In genomic region chr9:32250486-32250885, GRCm38 (mm10) we compare ENCODE assay signal across 25 mouse cellular contexts.
"Had no signal": no experiment of that assay in that cellular context is flagged by ENCODE, and none has a peak within 500 bp of the region (broad histone marks: within the 10 kb centered on the region; RNA-seq: fewer than 3 reads in every experiment).

No protein-coding gene starts in this region.

- H3K4me3 ChIP-seq: heart, embryonic 10.5 days; heart, embryonic 12.5 days; hindbrain, embryonic 13.5 days; hindbrain, embryonic 15.5 days; layer of hippocampus, adult 2 months; limb, embryonic 10.5 days; limb, embryonic 12.5 days; liver, embryonic 13.5 days; liver, embryonic 15.5 days had no signal

- H3K27ac ChIP-seq: heart, embryonic 10.5 days; hindbrain, embryonic 13.5 days; hindbrain, embryonic 15.5 days; hindbrain, postnatal 0 days; layer of hippocampus, adult 2 months; limb, embryonic 10.5 days; limb, embryonic 12.5 days; liver, embryonic 13.5 days; liver, embryonic 15.5 days had no signal

- H3K9ac ChIP-seq: heart, embryonic 12.5 days; hindbrain, embryonic 13.5 days; hindbrain, embryonic 15.5 days; limb, embryonic 12.5 days; liver, embryonic 13.5 days; liver, embryonic 15.5 days had no signal

- H3K27me3 ChIP-seq: heart, embryonic 12.5 days; hindbrain, embryonic 13.5 days; hindbrain, embryonic 15.5 days; limb, embryonic 12.5 days; liver, embryonic 13.5 days; liver, embryonic 15.5 days had no signal

- DNase-seq: gastrocnemius, postnatal 14 days; gastrocnemius, postnatal 36 days; heart, adult 18-20 months; heart, postnatal 10 days; kidney, adult 11 months; kidney, adult 2 months; kidney, adult 9 months; kidney, postnatal 10 days; kidney, postnatal 25 days; kidney, postnatal 4 days; layer of hippocampus, adult 9-11 months; layer of hippocampus, postnatal 36 days; liver; liver, embryonic 13.5 days had no signal

- H3K36me3 ChIP-seq: liver, embryonic 15.5 days had no signal

- ATAC-seq: hindbrain, postnatal 0 days; intestine, embryonic 16.5 days had no signal

- H3K9me3 ChIP-seq: heart, embryonic 10.5 days; heart, embryonic 12.5 days; hindbrain, embryonic 13.5 days; hindbrain, embryonic 15.5 days; limb, embryonic 10.5 days; limb, embryonic 12.5 days; liver, embryonic 13.5 days; liver, embryonic 15.5 days had no signal

- H3K4me2 ChIP-seq: heart, embryonic 12.5 days; hindbrain, embryonic 13.5 days; hindbrain, embryonic 15.5 days; limb, embryonic 12.5 days; liver, embryonic 11.5 days; liver, embryonic 13.5 days; liver, embryonic 15.5 days had no signal

- H3K4me1 ChIP-seq: heart, embryonic 10.5 days; hindbrain, embryonic 15.5 days; limb, embryonic 10.5 days; limb, embryonic 12.5 days; liver, embryonic 13.5 days; liver, embryonic 15.5 days had no signal
